Mouse (Mus musculus) kidney, adult 2 months (tissue): ENCODE measurements at regions not wholly inside any gene's neighbourhood (a gene's known extent, or its start where the extent isn't known, plus 50 kb on each side); places are given as distances from the start of the nearest gene placed in this dataset.
A peak's percentile ranks its signal among the peaks of the same experiment; 100 is the strongest.

Experiments
- DNase-seq: peaks from one replicate; pipeline ENCODE4 v3.0.0; 2021
- H3K27ac ChIP-seq: fragments of 200-500 bp; 2 replicates; pipeline ENCODE4 v1.5.1; 2012; ENCODE audit warnings: low read depth, low read length, control low read depth, inconsistent platforms; ENCODE audit not compliant: insufficient read depth
- H3K27me3 ChIP-seq: fragments of 200-500 bp; replicated peaks from 2 replicates; pipeline ENCODE4 v1.6.1; 2012; ENCODE audit warnings: mild to moderate bottlenecking, moderate library complexity, low read length, inconsistent platforms; ENCODE audit not compliant: control insufficient read depth, insufficient read depth
- H3K36me3 ChIP-seq: fragments of 200-500 bp; 2 replicates; pipeline ENCODE4 v1.6.1; 2012; ENCODE audit warnings: mild to moderate bottlenecking, moderate library complexity, low read length, inconsistent platforms; ENCODE audit not compliant: control insufficient read depth, insufficient read depth
- H3K4me1 ChIP-seq: fragments of 200-500 bp; 2 replicates; pipeline ENCODE4 v1.6.1; 2011; ENCODE audit warnings: low read length; ENCODE audit not compliant: control insufficient read depth, insufficient read depth
- H3K4me3 ChIP-seq: fragments of 200-500 bp; 2 replicates; pipeline ENCODE4 v1.5.1; 2011; ENCODE audit warnings: mild to moderate bottlenecking, low read depth, low read length, control low read depth; ENCODE audit not compliant: insufficient read depth
- CTCF ChIP-seq: fragments of 200-500 bp; conservative IDR thresholded peaks from 2 replicates; pipeline ENCODE4 v1.5.1; 2011; ENCODE audit warnings: low read depth, mild to moderate bottlenecking, control low read depth, low read length, moderate library complexity, mixed read lengths; ENCODE audit not compliant: insufficient read depth, insufficient read length
- POLR2A ChIP-seq: fragments of 200-500 bp; IDR thresholded peaks from one replicate; pipeline ENCODE4 v1.6.1; 2011; ENCODE audit warnings: low read depth, low read length, control low read depth
- WGBS: fragments of 180-500 bp; shearing (Covaris S2); methylation state at CpG from one replicate; pipeline ENCODE4 v1.1.7; 2018; 5-methylcytosine and 5-hydroxymethylcytosine counted together

- Histone ChIP-seq H3K27ac (no peak overlapping the region), H3K4me1 (no peaks in the 10 kb centered on the region), H3K36me3 (no peaks in the 10 kb centered on the region), H3K4me3 (no peak overlapping the region), H3K27me3 (no peaks in the 10 kb centered on the region)
- 76% methylated on average over 3 of the region's 3 CpGs for WGBS
- no peak for TF ChIP-seq POLR2A
- no peak for TF ChIP-seq CTCF
- no peak for DNase-seq
These were observed 635.3 kb downstream of the Insc start for GRCm38 (mm10) chr7:115378836-115379235.

- Histone ChIP-seq H3K4me1 (no peaks in the 10 kb centered on the region), H3K4me3 (no peak overlapping the region), H3K27me3 (no peaks in the 10 kb centered on the region; the same call in 1 of the 2 replicates), H3K36me3 (no peaks in the 10 kb centered on the region), H3K27ac (no peak overlapping the region)
- DNase-seq = no peak
- WGBS = 48% methylated on average over 7 of the region's 7 CpGs
- no peak for TF ChIP-seq POLR2A
- TF ChIP-seq CTCF = no peak
These were observed 636.1 kb downstream of the Insc start for GRCm38 (mm10) chr7:115379600-115379999.

- H3K36me3 ChIP-seq = no peaks in the 10 kb centered on the region
- TF ChIP-seq CTCF (no peak), POLR2A (no peak)
- no peak for DNase-seq
- H3K4me3 ChIP-seq = no peak overlapping the region
- no peaks in the 10 kb centered on the region; the same call in 1 of the 2 replicates for H3K27me3 ChIP-seq
- H3K27ac ChIP-seq = no peak overlapping the region
- WGBS = 83% methylated on average over 8 of the region's 8 CpGs
- no peaks in the 10 kb centered on the region for H3K4me1 ChIP-seq
These were observed 637.6 kb downstream of the Insc start for GRCm38 (mm10) chr7:115380989-115381610.

DNA sequence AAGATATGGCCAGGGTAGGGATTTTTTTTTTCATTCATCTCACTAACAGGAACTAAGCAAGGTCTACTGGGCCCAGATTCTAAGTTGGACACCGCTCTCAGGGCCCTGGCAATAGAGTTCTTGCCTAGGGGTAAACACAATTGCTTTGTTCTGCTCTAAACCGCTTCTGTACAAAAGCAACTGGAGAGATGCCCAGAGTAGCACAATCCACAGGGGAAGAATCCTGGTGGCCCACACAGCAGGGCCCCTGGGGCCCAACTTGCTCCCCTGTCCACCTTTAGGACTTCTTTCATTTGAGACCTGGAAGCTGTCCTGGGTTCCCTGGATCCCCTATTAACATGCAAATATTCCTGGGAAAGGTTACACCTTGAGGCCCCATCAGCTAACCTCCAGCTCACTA is 639.4 kb downstream of the Insc start:
- no peaks in the 10 kb centered on the region for H3K36me3 ChIP-seq
- TF ChIP-seq POLR2A = no peak
- no peaks in the 10 kb centered on the region for H3K4me1 ChIP-seq
- 74% methylated on average over 2 of the region's 2 CpGs for WGBS
- no peak overlapping the region for H3K4me3 ChIP-seq
- H3K27ac ChIP-seq = no peak overlapping the region
- peak; percentile 41 for DNase-seq
- no peaks in the 10 kb centered on the region; the same call in 1 of the 2 replicates for H3K27me3 ChIP-seq

DNA sequence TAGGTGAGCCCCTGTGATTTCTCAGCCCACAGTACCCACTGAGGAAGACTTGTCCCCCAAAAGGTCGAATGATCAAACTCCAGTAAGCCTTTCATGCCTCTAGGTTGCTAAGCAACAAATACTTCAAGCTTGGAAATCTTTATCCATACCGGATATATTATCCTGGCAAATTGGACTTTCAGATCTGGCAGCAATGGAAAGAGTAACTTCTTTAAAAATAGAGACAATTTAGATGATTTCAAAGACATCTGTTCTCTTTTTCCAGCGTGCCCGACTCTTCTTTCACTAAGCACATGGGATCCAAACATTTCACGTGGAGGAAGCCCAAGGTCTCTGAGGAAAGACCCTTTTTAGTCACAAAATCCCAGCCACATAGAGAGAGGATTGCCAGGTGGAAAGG is 645.4 kb downstream of the Insc start:
- Histone ChIP-seq H3K36me3 (no peaks in the 10 kb centered on the region), H3K4me3 (no peak overlapping the region), H3K4me1 (no peaks in the 10 kb centered on the region), H3K27ac (no peak overlapping the region), H3K27me3 (no peaks in the 10 kb centered on the region; the same call in 1 of the 2 replicates)
- 80% methylated on average over 5 of the region's 5 CpGs for WGBS
- no peak for DNase-seq
- TF ChIP-seq CTCF (no peak), POLR2A (no peak)

DNA sequence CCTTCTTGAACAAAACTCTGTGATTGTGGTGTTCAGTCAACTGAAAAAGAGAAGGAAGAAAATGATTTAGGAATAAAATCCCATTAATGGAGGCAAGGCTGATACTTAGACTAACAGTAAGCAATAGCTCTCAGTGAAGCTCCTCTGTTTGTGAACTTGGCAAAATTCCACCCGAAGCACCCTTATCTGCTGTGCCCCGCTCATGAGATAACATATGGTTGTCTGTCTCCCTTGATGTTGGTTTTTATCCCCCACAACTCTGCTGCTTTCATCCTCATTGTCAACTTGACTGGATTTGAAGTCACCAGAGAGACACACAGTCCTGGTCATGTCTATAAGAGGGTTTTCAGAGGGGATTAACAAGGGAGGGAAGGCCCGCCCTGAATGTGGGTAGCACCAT is 646.1 kb downstream of the Sox6 start:
- no peak for DNase-seq
- Histone ChIP-seq H3K4me3 (no peak overlapping the region), H3K36me3 (no peaks in the 10 kb centered on the region), H3K27me3 (no peaks in the 10 kb centered on the region), H3K27ac (no peak overlapping the region), H3K4me1 (no peaks in the 10 kb centered on the region)
- no peak for TF ChIP-seq POLR2A
- TF ChIP-seq CTCF = no peak
- 93% methylated on average over 3 of the region's 3 CpGs for WGBS

DNA sequence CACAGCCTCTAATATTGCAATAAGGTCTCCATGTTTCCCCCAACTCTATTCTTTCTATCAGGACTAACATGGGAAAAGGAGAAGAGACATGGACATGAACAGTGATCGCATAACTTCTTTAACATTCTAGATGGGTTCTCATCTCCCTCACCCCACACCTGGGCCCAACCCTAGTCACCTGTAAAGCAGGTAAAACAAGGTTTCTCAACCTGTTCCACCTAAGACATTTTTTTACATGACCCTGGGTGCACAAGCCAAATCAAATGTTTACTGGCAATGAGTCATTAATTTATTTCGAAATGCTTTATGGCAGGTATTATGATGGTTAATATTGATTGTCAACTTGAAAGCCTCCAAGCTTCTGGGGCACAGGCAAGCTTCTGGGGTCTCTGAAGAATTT is 640.4 kb downstream of the Sox6 start:
- Histone ChIP-seq H3K4me1 (no peaks in the 10 kb centered on the region), H3K36me3 (no peaks in the 10 kb centered on the region), H3K27me3 (no peaks in the 10 kb centered on the region), H3K27ac (no peak overlapping the region), H3K4me3 (no peak overlapping the region)
- no peak for DNase-seq
- WGBS = 85% methylated on average over 2 of the region's 2 CpGs
- TF ChIP-seq POLR2A (no peak), CTCF (no peak)

- TF ChIP-seq CTCF = no peak
- TF ChIP-seq POLR2A = no peak
- WGBS = 30% methylated on average over 3 of the region's 3 CpGs
- no peaks in the 10 kb centered on the region for H3K27me3 ChIP-seq
- H3K36me3 ChIP-seq = no peaks in the 10 kb centered on the region
- peak; percentile 38 for DNase-seq
- H3K4me1 ChIP-seq = no peaks in the 10 kb centered on the region
- H3K27ac ChIP-seq = no peak overlapping the region
- H3K4me3 ChIP-seq = no peak overlapping the region
These were observed 639.1 kb downstream of the Sox6 start for GRCm38 (mm10) chr7:115399461-115399860.
